Mouse (Mus musculus) layer of hippocampus, adult 6 months (tissue): ENCODE results near the gene Nr1h5. TPM values are rescaled to one million over a fixed set of nuclear protein-coding genes. Genes with fewer than 3 reads are reported as not detected.

ENCODE experiments used
- long read RNA-seq, 2 experiments: library from polyadenylated mRNA; unstranded; transcript quantifications; one replicate each; pipeline ENCODE4 v2.0.0; 2019 to 2020
- polyA plus RNA-seq: library from polyadenylated mRNA; unstranded; fragments of <200 nt; fragmentation: Nextera tagmentation; gene quantifications from 2 replicates; pipeline ENCODE4 v1.2.3, GENCODE M21; 2021

Gene Nr1h5
- not detected in 2 replicates for polyA plus RNA-seq
- long read RNA-seq, experiment 1: 0 reads
- long read RNA-seq, experiment 2: 0 reads

GRCm38 (mm10) chr3:102964033-102964432, at the start of gene Nr1h5:
Gene Nr1h5, minus strand, starts transcription at chr3:102964133.

DNA sequence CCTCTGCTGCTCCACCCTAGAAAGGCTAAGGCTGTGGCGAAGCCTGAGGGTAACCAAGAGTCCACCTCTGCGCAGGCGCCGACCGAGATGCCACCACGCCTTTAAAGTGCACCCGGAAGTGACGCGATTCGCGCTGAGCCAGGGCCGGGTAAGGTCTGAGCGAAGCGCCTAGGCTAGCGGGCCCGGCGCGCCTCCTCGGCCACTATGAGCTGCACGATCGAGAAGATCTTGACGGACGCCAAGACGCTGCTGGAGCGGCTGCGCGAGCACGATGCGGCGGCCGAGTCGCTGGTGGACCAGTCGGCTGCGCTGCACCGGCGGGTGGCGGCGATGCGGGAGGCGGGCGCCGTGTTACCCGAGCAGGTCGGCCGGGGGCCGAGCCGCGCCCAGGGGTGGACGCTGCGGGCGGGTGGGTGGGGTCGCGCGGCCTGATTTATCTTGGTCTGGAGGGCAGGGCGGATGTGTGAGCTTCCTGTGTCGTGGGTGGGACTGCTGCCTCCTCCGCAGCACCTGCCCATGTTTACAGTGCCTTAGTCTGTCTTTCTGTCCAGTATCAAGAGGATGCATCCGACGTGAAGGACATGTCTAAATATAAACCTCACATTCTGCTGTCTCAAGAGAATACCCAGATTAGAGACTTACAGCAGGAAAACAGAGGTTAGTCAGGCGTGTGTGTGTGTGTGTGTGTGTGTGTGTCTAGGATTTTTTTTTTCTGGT, 31.8 kb upstream of the Nr1h5 start, which contains the start of gene Sike1:
TSS of gene Sike1 (plus strand) at position 104 of the 717 bp plus-strand sequence.

DNA sequence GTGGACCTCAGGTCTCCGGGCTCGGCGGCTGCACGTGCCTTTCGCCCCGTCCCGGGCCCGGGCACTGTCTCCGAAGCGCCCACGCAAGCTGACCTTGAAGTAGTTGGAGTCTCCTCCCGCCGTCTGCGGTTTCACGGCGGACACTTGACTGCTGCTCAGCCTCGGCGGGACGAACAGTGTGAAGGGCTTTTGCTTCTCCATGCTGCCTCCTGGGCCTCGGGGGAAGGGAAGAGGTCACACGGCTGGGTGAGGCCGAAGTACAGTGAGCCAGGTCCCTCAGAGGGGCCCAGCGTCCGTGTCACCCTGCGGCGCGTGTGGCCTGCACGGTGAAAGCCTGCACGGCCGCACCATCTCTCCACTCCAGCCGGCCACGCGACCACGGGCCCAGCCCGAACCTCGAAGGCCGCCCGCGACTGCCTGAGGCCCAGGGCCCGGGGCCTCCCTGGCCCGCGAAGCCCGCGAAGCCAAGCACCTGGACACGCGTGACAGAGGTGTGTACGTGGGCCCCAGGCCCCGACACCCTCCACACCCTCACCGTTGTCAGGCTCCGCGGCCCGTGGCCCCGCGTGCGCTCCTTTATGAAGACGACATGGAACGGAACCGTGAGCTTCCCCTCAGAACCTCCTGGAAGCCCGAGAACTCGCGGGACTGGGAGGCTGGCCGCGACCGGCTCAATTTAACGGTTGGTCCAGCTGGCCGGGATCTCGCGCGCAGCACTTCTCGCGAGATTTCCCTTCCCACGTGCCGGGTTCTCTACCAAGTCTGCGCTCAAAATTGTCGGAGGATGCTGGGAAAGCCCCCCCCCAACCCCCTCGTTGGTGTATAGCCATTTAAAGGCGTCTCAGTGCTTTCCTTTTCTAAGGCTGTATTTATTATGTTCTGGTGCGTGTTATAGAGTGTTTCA, 28.2 kb downstream of the Nr1h5 start, which contains the start of gene Sycp1:
TSS of gene Sycp1 (minus strand) at position 650 of the 904 bp plus-strand sequence.

Other genes with a start within 250 kb of the Nr1h5 start
- gene Tspan2, start 229.6 kb downstream of the Nr1h5 start, polyA plus RNA-seq: 31.1 and 31.3 TPM in 2 replicates
- 0.10 and 0.13 TPM in 2 replicates for gene Tshb, start 181.4 kb downstream of the Nr1h5 start, polyA plus RNA-seq
- not detected in 2 replicates for gene Sycp1, start 28.0 kb downstream of the Nr1h5 start, polyA plus RNA-seq
- gene Sike1, start 31.6 kb upstream of the Nr1h5 start, polyA plus RNA-seq: 26.8 and 32.4 TPM in 2 replicates
- gene Csde1, start 56.3 kb upstream of the Nr1h5 start, polyA plus RNA-seq: 93.8 and 114 TPM in 2 replicates
- 29.0 and 57.1 TPM in 2 replicates for gene Nras, start 94.2 kb upstream of the Nr1h5 start, polyA plus RNA-seq
- not detected in 2 replicates for gene Ampd1, start 109.9 kb upstream of the Nr1h5 start, polyA plus RNA-seq
- 0.23 and 0.25 TPM in 2 replicates for gene Dennd2c, start 138.5 kb upstream of the Nr1h5 start, polyA plus RNA-seq
- 158 and 166 TPM in 2 replicates for gene Bcas2, start 207.5 kb upstream of the Nr1h5 start, polyA plus RNA-seq